ENCODE assay signal across 24 mouse cellular contexts in genomic region chr2:168156361-168156760, GRCm38 (mm10). TPM values are rescaled to one million over a fixed set of nuclear protein-coding genes. Genes with fewer than 3 reads are reported as not detected.
DNase-seq lines count a peak whose midpoint lies in the region; ATAC-seq lines count a peak whose summit lies in the region.
"Had no signal": no experiment of that assay in that cellular context is flagged by ENCODE, and none has a peak within 500 bp of the region (broad histone marks: within the 10 kb centered on the region; RNA-seq: fewer than 3 reads in every experiment).

No protein-coding gene starts in this region.

- 61% methylated on average over 14 of the region's 14 CpGs for WGBS in kidney, embryonic 16.5 days
- 24% methylated on average over 14 of the region's 14 CpGs for WGBS in midbrain, embryonic 11.5 days
- 22% methylated on average over 14 of the region's 14 CpGs for WGBS in midbrain, embryonic 16.5 days

- 0 out of 2 replicates have a peak overlapping the region, but pooled peaks have one; percentile 10 for H3K27ac ChIP-seq in kidney, embryonic 16.5 days (ENCODE audit: low read length)
- H3K27ac ChIP-seq in midbrain, embryonic 11.5 days (ENCODE audit: low read depth, low read length): no peak overlapping the region
- no peak overlapping the region for H3K27ac ChIP-seq in midbrain, embryonic 16.5 days (ENCODE audit: low read length)
- H3K27ac ChIP-seq: forebrain, embryonic 15.5 days; hindbrain, embryonic 13.5 days; midbrain, embryonic 15.5 days; neural tube, embryonic 12.5 days had no signal

- H3K4me1 ChIP-seq in kidney, embryonic 16.5 days (ENCODE audit: insufficient read depth, low read length): peaks cover 54% of the 10 kb centered on the region
- peaks cover 26% of the 10 kb centered on the region for H3K4me1 ChIP-seq in midbrain, embryonic 11.5 days (ENCODE audit: control insufficient read depth, insufficient read depth, low read length)
- H3K4me1 ChIP-seq in midbrain, embryonic 16.5 days (ENCODE audit: control insufficient read depth, insufficient read depth, low read length): peaks cover 10% of the 10 kb centered on the region

- H3K4me2 ChIP-seq in kidney, embryonic 16.5 days (replicated peaks; ENCODE audit: low read depth, low read length): no peak overlapping the region
- H3K4me2 ChIP-seq in midbrain, embryonic 11.5 days: no peak overlapping the region
- no peak overlapping the region for H3K4me2 ChIP-seq in midbrain, embryonic 16.5 days (ENCODE audit: low read length)
- H3K4me2 ChIP-seq: forebrain, embryonic 15.5 days; heart, embryonic 11.5 days; hindbrain, embryonic 13.5 days; midbrain, embryonic 15.5 days; neural tube, embryonic 12.5 days had no signal

- H3K9ac ChIP-seq in kidney, embryonic 16.5 days (replicated peaks; ENCODE audit: low read length): no peak overlapping the region
- H3K9ac ChIP-seq in midbrain, embryonic 11.5 days (ENCODE audit: low read length): no peak overlapping the region
- no peak overlapping the region for H3K9ac ChIP-seq in midbrain, embryonic 16.5 days (ENCODE audit: low read depth, low read length)
- H3K9ac ChIP-seq: forebrain, embryonic 15.5 days; hindbrain, embryonic 13.5 days; midbrain, embryonic 15.5 days; neural tube, embryonic 12.5 days had no signal

- H3K9me3 ChIP-seq in kidney, embryonic 16.5 days (ENCODE audit: low read length): no peaks in the 10 kb centered on the region
- H3K9me3 ChIP-seq in midbrain, embryonic 11.5 days (ENCODE audit: control insufficient read depth, low read length): no peaks in the 10 kb centered on the region
- no peaks in the 10 kb centered on the region for H3K9me3 ChIP-seq in midbrain, embryonic 16.5 days (replicated peaks; ENCODE audit: control insufficient read depth, low read length, poor library complexity, severe bottlenecking)
- H3K9me3 ChIP-seq: forebrain, embryonic 15.5 days; hindbrain, embryonic 13.5 days; megakaryocyte, embryonic 14.5 days; midbrain, embryonic 15.5 days; neural tube, embryonic 12.5 days had no signal

- H3K36me3 ChIP-seq in kidney, embryonic 16.5 days (ENCODE audit: insufficient read depth, low read length): no peaks in the 10 kb centered on the region
- no peaks in the 10 kb centered on the region for H3K36me3 ChIP-seq in midbrain, embryonic 11.5 days (ENCODE audit: control insufficient read depth, insufficient read depth, low read length)
- H3K36me3 ChIP-seq in midbrain, embryonic 16.5 days (ENCODE audit: control insufficient read depth, insufficient read depth, low read length): no peaks in the 10 kb centered on the region
- H3K36me3 ChIP-seq: forebrain, embryonic 15.5 days; hindbrain, embryonic 13.5 days; midbrain, embryonic 15.5 days; neural tube, embryonic 12.5 days had no signal

- H3K27me3 ChIP-seq in kidney, embryonic 16.5 days (ENCODE audit: insufficient read depth, low read length): no peaks in the 10 kb centered on the region
- H3K27me3 ChIP-seq in midbrain, embryonic 11.5 days (ENCODE audit: control insufficient read depth, insufficient read depth, low read length): no peaks in the 10 kb centered on the region; the same call in 1 of the 2 replicates
- H3K27me3 ChIP-seq in midbrain, embryonic 16.5 days (ENCODE audit: control insufficient read depth, insufficient read depth, low read depth, low read length): no peaks in the 10 kb centered on the region
- H3K27me3 ChIP-seq: CH12.LX; forebrain, embryonic 15.5 days; midbrain, embryonic 15.5 days had no signal

- ATAC-seq in kidney, embryonic 16.5 days (ENCODE audit: low FRiP score, low TSS enrichment): no peak
- ATAC-seq in midbrain, embryonic 11.5 days (ENCODE audit: low FRiP score): no peak
- no peak for ATAC-seq in midbrain, embryonic 16.5 days
- ATAC-seq: forebrain, embryonic 15.5 days; intestine, embryonic 16.5 days; lung, postnatal 0 days; midbrain, embryonic 15.5 days had no signal

- no peak overlapping the region for H3K4me3 ChIP-seq in kidney, embryonic 16.5 days (ENCODE audit: low read length)
- H3K4me3 ChIP-seq in midbrain, embryonic 11.5 days (ENCODE audit: low read depth, low read length): no peak overlapping the region
- H3K4me3 ChIP-seq in midbrain, embryonic 16.5 days (ENCODE audit: low read depth, low read length): no peak overlapping the region
- H3K4me3 ChIP-seq: forebrain, embryonic 15.5 days; hindbrain, embryonic 13.5 days; megakaryocyte, embryonic 14.5 days; midbrain, embryonic 15.5 days; myocyte; neural tube, embryonic 12.5 days had no signal

- no peak for DNase-seq in kidney, adult 18-20 months
- peak; percentile 75 for DNase-seq in midbrain, embryonic 11.5 days (ENCODE audit: low spot score, missing footprints)
- DNase-seq in R1 (ENCODE audit: low read depth, low spot score): peak; percentile 65
- no peak for DNase-seq in B cell, adult 2 months
- DNase-seq: adrenal gland, adult 8-10 months; cerebellum, adult 8-10 months; cerebellum, postnatal 25 days; gastrocnemius, postnatal 25 days; heart, adult 11 months; heart, postnatal 36 days; lung, postnatal 4 days; thymus, postnatal 4 days had no signal

RNA-seq across cellular contexts. Expression of gene Adnp, which starts 50.6 kb away (rescaled TPM):
- polyA plus RNA-seq in kidney, embryonic 16.5 days (2015; fragmentation: Nextera tagmentation; extraction: Ambion mirVana): 1.3 and 2.3 TPM in 2 replicates
- polyA plus RNA-seq in midbrain, embryonic 11.5 days (2014; fragmentation: Nextera tagmentation; extraction: Ambion mirVana): 6.0 and 9.7 TPM in 2 replicates
- 2.7 and 2.8 TPM in 2 replicates for polyA plus RNA-seq in midbrain, embryonic 16.5 days (2015; fragmentation: Nextera tagmentation; extraction: Ambion mirVana)

Comparison
In these comparisons a context has a peak if more than half of its experiments do, and no peak if none do; other contexts are left out.
1. DNase-seq: peak in midbrain, embryonic 11.5 days (single experiment) and R1 (single experiment); none in kidney, adult 18-20 months (single experiment) and B cell, adult 2 months (0 of 2).